Mouse (Mus musculus) adrenal gland, adult 8-10 months (tissue): ENCODE results near the gene Gm20388. TPM values are rescaled to one million over a fixed set of nuclear protein-coding genes. Genes with fewer than 3 reads are reported as not detected.
A peak's percentile ranks its signal among the peaks of the same experiment; 100 is the strongest.

ENCODE experiments used
- DNase-seq: peaks from one replicate; pipeline ENCODE4 v3.0.0; 2022
- total RNA-seq, 4 experiments: library from RNA; stranded (reverse); gene quantifications; 2 replicates each; pipeline ENCODE4 v1.2.4; 2022

Gm20388 gene
- total RNA-seq, 4 experiments from 2014 or later, result 1.7 to 16.9 (median 5.8) TPM

DNA sequence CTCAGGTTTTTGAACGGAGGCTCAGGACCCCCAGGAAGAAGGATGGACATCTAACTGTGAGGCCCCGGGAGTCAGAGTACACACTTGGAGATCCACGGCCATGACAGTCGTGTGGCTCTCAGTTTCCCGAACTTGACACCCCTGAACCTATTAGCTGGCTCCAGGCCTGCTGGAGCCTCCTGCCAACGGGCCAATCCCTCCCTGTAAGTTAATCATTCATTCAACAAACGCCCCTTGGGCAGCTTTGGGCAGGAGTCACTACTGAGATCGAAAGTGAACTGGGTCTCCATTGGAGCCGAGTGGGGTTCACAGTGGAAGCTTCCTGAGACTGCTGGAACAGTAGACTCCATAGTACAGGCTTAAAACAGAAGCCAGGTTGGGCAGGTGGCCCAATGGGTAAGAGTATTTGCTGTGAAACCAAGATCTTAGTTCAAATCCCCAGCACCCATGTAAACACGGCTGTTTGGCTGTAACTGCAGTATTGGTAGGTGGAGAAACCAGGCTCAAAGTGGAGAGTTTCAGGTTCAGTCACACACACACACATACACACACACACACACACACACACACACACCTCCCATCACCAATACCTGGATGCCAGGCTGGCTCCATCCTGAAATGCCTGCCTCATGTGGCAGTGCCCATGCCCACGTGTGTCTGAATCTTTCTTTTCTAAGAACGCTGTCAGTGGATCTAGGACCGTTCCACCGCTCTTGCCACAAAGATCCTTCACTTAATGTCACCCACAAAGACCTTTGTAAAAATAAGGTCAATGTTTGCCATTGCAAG lies 2808.3 kb downstream of the Gm20388 start:
- DNase-seq, result no peak

DNA sequence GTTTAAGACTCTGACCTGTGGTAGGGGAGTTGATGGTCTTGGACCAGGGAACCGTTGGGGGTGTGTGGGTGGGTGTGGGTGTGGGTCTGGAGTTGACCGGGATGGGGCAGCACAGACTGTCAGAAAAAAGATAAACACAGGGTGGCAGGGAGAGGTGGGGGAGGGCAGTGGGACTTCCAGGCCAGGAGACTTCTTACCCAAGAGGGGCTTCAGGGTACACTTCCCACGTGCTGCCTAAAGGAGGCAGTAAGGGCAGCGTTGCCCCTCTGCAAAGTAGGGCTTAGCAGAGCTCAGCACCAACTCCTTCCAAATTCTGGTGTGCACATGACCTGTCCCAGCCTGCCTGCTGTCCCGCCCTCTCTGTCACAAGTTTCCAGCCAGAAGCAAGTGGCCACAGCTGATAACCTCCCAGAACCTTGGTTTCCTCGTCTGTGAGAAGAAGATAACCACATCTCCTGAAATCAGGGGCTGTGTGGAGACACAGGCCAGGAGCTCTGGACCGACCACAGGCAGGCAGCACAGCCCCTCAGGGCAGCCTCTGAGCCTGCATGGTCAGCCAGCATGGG lies 2808.9 kb downstream of the Gm20388 start:
- peak; percentile 29 for DNase-seq

DNA sequence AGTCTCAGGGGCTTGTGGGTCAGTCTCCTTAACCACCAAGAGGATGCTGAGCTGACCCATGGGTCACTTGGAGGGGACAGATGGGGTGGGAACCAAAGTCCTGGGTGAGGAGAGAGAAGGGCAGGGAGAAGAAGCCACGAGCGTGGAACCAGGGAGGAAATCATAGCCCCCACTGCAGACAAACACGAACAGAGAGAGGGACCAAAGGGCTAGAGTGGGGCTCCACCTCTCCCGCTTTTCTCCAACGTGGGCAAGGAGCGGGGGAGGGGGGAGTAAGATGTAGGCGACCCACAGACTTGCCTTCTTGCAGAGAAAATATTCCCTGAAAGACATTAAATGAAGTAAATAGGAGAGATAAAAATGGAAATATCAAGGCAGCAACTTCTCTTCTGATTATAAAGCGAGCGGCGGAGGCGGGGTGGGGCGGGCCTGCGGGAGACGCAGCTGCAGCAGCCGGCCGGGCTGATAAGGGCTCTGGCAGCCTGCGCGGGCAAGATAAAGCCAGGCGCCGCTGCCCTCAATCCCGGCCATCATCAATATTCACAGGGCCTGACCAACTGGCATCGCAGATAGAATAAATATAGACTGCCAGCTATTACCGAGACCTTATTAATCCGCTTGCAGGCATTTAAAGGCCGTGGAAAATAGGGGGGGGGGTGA lies 2809.6 kb downstream of the Gm20388 start:
- DNase-seq, result no peak

DNA sequence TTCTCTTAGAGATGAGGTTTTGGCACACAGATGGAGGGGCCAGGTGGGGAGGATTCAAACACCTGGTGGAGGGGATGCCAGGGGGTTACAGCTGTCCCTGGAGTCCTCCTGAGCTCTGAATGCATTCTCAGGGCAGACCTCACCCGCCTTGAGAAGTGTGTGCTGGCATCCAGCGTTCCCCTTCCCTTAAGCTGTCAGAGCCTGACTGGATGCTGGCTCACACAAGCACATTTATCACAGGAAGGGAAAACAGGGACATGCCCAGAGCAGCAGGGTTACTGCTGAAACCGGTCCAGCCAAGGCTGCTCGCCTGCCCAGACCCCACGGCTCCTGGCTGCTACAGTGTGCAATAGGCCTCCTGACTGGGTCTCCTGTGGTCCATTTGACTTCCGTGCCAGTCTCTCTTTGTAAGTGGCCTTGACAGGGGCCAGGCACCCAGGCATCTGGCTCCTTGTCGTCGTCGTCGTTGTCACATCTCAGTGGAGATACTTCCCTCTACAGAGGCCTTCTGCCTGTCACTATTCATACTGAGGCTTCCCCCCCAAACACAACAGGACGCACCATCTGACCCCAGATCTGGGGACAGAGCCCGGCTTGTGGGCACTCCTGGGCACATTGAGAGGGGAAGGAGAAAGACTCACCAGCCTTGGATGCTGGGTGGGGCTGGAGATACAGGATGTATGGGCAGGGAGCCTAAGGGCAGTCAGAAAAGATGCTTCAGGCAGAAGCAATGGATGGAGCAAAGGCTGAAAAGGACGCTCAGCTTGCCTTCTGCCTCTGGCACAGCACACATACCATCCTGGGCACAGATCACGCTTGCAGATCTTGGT lies 2810.4 kb downstream of the Gm20388 start:
- DNase-seq, result no peak

DNA sequence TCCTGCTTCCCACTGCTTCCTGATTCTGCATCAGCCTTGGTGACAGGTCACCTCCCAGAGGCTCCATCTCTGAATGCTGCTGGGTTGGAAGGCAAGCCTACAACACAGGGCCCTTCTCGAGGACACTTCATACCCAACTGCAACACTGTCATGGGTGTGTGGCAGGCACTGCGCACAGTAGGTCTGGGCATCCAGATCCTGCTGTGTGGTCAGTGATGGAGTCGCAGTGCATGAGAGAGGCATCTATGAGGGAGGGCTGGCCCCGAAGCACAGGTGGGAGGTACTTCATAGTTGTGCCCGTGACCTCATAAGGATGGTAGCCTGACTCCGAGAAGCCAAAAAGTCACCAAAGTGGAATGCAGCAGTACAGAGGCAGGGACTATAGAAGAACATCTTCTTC lies 2814.5 kb downstream of the Gm20388 start:
- DNase-seq, result no peak

DNA sequence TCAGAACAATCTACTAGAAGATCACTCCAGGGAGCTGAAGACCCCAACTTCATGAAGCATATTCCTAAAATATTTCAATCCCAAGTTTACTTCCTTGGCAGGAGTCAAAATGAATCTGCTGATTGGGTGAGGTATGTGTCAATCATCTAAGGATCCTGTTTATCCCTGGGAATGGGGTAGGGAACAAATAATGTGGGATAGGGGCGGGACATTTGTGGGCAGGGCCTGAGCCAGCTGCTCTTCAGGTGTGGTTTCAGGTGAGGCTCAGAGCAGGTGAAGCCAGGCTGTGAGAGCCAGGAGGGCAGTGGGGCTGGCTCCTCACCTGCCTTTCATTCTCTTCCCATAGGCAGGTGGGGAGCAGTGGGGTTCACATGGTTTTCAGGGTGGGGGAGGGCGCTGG lies 2816.1 kb downstream of the Gm20388 start:
- no peak for DNase-seq

DNA sequence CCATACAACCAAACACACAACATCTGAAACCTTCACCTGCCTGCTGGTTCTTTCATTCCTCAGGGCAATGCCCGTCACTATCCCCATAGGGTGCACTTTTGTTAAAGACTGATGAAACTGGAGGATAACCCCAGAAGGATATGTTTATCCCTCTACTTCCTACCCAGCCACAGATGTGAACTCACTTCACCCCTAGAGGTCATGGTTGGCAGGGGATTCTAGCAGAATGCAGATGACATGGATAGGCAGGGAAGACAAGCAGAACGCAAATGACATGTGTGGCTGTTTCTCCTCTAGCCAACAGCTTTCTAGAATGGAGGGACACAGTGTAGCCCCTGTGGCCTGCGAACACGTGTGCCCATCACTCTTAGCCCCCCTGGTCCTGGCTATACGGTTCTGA lies 2816.8 kb downstream of the Gm20388 start:
- DNase-seq, result no peak

DNA sequence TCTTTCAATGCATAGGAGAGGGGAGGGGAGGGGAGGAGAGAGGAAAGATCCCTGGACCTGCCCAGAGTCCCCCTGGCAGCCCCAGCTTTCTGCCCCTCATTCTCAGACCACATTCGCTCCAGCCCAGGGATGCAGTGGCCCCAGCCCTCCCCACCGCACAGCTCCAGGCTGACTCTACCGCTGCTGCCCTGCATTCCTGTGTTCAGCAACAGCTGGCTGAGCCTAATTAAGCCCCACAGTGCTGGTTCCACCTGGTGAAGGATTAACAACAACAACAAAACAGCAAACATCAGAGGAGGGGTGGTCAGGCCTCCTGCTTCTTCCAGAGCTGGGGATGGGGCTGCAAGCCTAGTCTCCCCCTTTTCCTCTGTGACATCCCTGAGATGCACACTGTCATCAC lies 2818.0 kb downstream of the Gm20388 start:
- no peak for DNase-seq

DNA sequence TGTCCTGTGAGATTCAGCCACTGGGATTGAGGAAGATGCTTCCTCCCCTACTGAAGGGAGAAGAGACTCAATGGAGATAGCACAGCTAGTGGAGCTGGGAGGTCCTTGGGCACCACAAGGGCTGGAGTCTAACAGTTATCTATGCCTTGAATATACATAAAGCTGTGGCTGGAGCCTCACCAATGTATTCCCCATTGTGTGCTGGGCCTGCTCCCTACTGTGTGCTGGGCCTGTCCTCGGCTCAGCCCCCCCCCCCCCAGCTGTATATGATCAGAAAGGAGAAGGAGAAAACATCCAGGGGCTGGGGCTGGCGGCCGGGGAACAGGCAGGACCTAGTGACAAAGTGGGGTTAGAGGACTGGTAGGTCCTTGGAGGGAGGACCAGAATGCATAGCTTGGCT lies 2824.5 kb downstream of the Gm20388 start:
- DNase-seq, result no peak

DNA sequence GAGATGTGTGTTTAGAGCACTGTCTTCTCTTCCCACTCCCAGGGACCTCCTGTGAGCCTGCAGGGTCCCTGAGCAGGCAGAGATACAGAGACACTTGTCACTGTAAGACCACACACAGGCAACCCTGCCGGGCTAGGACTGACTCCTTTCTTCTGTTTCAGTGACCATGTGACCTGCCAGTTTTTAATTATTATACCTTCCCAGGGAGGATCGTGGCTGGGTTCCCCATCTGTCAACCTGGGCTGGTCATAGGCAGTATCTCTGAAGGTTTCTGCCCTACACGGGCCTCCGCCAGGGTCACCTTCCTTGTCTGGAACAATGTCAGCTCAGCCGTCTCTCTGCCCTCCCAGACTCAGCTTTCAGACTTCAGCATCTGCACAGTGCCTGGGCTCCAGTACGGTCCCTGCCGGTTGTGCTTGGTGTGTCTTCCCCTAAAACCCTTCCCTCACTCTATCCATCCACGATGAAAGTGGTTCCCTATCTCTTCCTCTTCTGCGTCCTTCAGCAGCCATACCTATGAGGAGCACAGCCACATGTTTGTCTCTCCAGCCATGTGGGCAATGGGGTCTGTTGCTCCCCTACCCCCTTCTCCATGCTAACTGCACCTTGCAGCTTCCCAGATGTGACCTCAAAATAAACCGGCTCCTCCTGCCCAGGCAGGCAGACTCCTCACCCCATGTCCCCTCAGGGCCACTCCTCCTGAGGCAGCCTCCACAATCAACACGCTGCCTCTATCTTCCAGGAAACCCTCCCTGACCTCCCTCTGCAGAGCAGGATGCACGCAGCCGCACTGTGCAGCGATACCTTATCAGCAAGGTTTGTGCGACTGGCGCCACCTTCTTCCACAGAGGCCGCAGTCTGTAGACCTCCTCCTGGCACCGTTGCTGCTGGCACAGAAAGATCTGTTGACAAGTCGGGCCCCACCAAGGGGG lies 2825.2 kb downstream of the Gm20388 start:
- DNase-seq, result no peak

DNA sequence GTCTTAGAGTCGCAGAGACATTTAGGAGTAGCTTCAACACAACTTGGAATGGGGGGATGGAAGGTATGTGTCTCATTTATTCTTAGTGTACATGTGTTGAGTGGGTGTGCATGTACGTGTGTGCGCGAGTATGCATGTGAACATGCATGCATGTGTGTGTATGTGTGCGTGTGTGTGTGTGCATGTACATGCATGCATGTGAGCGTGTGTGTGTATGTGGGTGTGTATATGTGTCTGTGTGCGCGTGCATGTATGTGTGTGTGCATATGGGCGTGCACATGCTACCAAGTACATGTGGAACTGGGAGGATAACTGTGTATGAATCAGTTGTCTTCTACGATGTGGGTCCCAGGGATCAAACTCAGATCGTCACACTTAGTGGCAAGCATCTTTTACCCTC lies 2826.0 kb downstream of the Gm20388 start:
- DNase-seq, result no peak

DNA sequence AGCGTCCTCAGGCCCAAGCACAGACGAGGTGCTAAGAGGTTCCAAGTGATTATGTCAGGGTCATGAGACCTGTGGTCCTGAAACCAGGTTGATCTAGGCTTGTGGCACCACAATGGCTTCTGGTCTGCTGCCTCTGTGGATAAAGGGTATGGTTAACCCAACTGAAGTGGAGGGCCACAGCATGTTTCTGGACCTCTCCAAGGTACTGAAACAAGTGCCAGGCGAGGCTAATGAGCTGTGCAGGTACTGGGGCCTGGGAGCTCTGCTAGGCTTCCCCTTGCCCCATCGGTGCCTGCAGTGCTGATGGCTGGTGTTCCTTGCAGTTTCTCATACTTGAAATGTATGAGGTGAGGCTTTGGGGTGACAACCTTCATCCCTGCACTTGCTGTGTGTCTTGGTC lies 2826.4 kb downstream of the Gm20388 start:
- no peak for DNase-seq

DNA sequence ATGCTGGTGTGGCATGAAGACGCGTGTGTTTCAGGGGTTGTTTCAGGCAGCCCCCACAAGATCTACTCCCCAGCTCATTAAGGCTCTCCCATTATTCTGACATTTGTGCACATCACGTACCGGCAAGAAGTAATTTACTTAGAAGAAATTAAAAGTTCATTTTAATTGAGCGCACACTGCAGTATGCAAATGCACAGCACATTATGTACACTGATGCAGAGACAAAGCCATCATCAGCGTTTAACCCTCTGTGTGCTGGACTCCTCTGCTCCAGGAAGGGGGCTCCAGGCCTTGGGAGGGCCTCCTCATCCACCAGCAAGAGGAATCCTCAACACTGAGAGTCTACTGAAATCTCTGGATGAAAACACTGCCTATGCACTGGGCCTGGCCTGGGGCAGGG lies 2827.2 kb downstream of the Gm20388 start:
- DNase-seq, result no peak

DNA sequence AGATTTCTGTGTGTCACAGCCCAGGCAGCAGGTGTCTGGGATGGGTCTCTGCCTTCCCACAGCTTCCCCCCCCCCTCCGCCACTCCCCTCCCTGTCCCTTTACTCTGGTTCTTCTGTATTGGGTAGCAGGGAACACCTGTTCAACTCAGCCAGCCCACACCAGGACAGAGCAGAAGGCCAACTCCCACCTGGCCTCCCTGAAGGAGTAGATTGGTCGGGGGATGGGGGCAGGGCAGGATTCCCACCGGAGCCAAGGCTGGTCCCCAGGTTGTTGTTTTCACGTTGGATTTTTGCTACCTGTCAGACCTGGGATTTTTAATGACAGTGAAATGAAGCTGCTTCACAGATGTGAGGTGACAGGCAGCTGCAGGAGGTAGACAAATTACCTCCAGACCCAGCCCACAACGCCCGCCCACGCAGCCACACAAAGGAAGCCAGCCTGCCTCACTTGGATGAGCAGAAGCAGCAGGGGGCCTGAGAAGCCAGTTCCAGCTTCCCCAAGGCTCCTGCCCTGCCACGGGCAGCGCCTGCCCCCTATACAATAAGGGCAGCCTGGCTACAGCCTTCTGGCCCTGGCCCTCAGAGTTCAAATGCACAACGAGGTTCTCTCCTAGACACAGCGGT lies 2828.6 kb downstream of the Gm20388 start:
- DNase-seq, result no peak

DNA sequence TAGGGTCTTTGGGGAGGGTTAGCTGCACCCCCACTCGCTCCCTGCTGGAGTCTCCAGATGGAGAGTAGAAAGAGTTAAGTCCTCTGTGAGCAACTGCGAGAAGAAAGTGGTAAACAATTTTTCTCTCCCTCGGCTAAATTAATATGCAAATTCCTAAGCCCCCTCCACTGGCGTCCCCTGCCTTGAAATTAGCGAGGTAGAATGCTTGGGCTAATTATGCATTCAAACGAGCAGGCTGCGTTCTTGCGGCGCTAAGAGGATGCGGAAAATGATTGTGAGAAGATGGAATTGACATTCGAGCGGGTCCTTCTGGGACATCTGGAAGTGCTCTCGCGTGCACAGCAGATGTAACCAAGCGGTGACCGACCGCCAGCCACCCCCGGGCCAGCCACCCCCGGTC lies 2831.8 kb downstream of the Gm20388 start:
- DNase-seq, result no peak

DNA sequence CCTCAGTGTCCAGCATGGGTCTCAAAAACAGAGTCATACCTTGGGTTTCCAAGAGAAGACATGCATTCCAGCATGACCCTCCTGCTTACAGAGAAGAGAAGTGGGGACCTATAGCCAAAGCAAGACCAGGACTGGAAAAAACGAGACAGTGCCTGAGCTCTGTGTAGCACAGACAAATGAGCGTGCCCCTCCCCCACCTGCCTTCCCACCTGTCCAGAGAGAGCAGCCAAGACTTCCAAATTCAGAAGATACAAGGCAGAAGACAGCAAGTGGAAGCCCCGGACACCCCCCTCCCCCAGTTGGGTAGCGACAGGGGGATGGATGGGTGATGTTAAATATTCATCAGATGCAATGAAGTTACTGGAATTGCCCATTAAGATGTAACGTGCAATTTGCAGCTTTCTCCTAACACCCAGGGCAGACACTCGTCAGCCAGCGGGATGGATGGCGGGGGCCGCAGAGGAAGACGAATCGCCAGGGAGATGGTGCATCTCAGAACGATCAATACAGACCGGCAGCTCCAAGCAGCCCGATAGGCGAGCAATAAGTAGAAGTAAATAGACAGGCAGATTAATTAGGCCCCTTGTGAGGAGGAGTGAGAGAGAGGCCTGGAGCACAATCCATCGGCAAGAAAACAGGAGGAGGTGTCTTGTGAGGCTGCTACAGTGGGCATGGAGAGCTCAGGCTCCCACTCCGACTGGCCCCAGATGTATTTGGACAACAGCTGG lies 2834.5 kb downstream of the Gm20388 start:
- DNase-seq, result no peak

DNA sequence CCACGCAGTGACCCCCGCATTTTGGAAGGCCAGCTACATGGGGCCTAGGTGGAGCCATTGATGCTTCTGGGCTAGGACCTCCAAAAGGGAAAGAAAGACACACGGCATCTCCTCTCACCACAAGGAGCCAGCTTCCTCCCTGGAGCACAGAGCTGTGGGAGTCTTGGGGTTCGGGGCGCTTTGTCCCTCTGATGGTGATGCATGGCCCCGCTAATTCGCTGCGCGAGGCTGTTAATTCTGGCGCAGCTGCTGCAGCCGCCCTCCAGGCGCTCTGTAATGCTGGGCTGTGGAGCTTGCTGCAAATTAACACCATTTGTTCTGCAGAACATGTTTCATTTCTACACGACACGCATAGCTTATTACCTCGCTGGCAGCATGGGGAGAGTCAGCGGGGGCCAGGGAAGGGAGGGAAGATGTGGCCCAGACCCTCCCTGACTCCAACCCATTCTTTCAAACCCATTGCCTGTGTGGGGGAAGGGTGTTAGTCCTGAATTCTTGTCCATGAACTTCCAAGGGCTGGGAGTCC lies 2835.2 kb downstream of the Gm20388 start:
- no peak for DNase-seq

DNA sequence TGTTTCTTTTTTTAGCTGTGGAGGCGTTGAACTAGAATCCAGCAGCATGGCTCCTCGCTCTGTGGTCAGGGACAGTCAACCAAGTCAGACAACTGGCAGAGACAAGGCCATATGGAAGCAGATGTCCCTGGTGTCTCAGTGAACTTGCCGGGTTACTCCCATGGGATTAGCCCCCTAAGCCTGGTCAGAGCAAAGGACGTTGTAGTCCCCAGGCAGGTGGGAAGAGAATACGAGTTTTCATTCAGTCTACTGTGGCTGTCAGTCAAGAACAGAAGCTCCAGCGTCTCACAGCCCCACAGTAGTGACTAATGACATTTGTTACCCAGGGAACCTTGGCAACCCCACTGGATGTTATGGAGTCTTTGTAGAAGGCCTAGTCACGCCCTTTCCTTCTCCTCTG lies 2835.8 kb downstream of the Gm20388 start:
- DNase-seq, result no peak

DNA sequence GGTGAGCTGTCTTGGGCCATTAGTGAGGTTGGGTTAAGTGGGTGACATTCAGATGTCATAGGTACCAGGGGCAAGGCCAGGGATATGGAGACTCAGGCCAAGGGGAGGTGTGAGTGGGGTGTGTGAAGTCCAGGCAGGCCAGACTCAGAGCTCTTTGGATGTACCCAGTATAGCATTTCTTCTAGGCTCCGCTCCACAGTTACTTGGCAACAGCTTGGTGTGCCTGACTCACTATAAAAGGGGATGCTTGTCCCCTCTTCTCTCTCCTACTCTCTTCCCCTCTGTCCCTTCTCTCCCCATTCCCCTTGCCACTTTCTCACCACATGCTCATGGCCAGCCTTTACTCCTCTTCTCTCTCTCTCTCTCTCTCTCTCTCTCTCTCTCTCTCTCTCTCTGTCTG lies 2837.2 kb downstream of the Gm20388 start:
- no peak for DNase-seq

DNA sequence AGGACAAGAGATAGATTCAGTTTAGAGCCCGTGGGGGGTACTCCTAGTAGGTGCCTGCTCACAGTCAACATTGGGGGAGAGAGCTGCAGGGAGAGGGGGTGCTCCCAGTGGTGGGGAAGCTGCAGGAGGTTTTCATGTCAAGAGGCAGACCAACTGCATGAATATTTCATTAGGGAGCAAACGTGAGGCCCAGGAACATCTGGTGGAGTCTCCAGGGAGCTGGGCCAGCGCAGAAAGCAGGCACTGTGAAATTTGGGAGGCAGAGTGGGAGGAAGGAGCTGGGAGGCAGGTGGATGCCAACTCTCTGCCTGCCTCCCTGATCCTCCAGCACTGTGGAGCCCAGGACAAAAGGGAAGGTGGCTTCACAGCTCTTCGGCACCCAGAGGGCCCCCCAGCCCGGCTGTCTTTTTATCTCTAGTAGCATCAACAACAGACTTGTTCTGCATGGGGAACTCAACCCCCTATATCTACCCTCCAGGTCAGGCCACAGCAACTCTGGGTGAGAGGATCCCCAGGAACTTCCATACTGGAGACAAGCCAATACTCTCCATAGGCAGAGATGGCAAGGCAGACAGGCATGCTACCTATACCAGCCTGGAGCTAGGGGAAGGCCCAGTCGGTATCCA lies 2838.8 kb downstream of the Gm20388 start:
- DNase-seq, result no peak
